Mouse (Mus musculus): Measurements from ENCODE around the gene Cdkal1. TPM values are rescaled to one million over a fixed set of nuclear protein-coding genes. Genes with fewer than 3 reads are reported as not detected.

Gene Cdkal1
- polyA plus RNA-seq, 1 experiment = 7.2 TPM

GRCm38 (mm10) chr13:29533586-29533985 lies 321.9 kb downstream of the Cdkal1 start:
- DNase-seq (ENCODE audit: low read depth) = no peak
- TF ChIP-seq POLR2A (IDR thresholded peaks at IDR 0.05; ENCODE audit: borderline replicate concordance, extremely low read depth, insufficient read depth, insufficient read length, poor library complexity, severe bottlenecking) = no peak
- no peak for TF ChIP-seq CTCF (IDR thresholded peaks at IDR 0.05; ENCODE audit: borderline replicate concordance, extremely low read depth, insufficient read depth, insufficient read length)

- no peak for DNase-seq (ENCODE audit: low read depth)
- no peak for TF ChIP-seq POLR2A (IDR thresholded peaks at IDR 0.05; ENCODE audit: borderline replicate concordance, extremely low read depth, insufficient read depth, insufficient read length, poor library complexity, severe bottlenecking)
- no peak for TF ChIP-seq CTCF (IDR thresholded peaks at IDR 0.05; ENCODE audit: borderline replicate concordance, extremely low read depth, insufficient read depth, insufficient read length)
Observed at GRCm38 (mm10) chr13:29528344-29528743, 327.1 kb downstream of the Cdkal1 start.

GRCm38 (mm10) chr13:29521321-29521720 lies 334.2 kb downstream of the Cdkal1 start:
- no peak for TF ChIP-seq CTCF (IDR thresholded peaks at IDR 0.05; ENCODE audit: borderline replicate concordance, extremely low read depth, insufficient read depth, insufficient read length)
- TF ChIP-seq POLR2A (IDR thresholded peaks at IDR 0.05; ENCODE audit: borderline replicate concordance, extremely low read depth, insufficient read depth, insufficient read length, poor library complexity, severe bottlenecking) = no peak
- no peak for DNase-seq (ENCODE audit: low read depth)

- TF ChIP-seq CTCF (IDR thresholded peaks at IDR 0.05; ENCODE audit: borderline replicate concordance, extremely low read depth, insufficient read depth, insufficient read length) = no peak
- TF ChIP-seq POLR2A (IDR thresholded peaks at IDR 0.05; ENCODE audit: borderline replicate concordance, extremely low read depth, insufficient read depth, insufficient read length, poor library complexity, severe bottlenecking) = no peak
Observed at GRCm38 (mm10) chr13:29514071-29514470, 341.4 kb downstream of the Cdkal1 start.

GRCm38 (mm10) chr13:29504861-29505568 lies 350.5 kb downstream of the Cdkal1 start:
- no peak for TF ChIP-seq POLR2A (IDR thresholded peaks at IDR 0.05; ENCODE audit: borderline replicate concordance, extremely low read depth, insufficient read depth, insufficient read length, poor library complexity, severe bottlenecking)
- TF ChIP-seq CTCF (IDR thresholded peaks at IDR 0.05; ENCODE audit: borderline replicate concordance, extremely low read depth, insufficient read depth, insufficient read length) = no peak
- no peak for DNase-seq (ENCODE audit: low read depth)

More at GRCm38 (mm10) chr13:29514071-29514470, 341.4 kb downstream of the Cdkal1 start:
- DNase-seq (ENCODE audit: low read depth) = peak; percentile 57

- DNase-seq (ENCODE audit: low read depth) = peak; percentile 76
- no peak for TF ChIP-seq POLR2A (IDR thresholded peaks at IDR 0.05; ENCODE audit: borderline replicate concordance, extremely low read depth, insufficient read depth, insufficient read length, poor library complexity, severe bottlenecking)
- no peak for TF ChIP-seq CTCF (IDR thresholded peaks at IDR 0.05; ENCODE audit: borderline replicate concordance, extremely low read depth, insufficient read depth, insufficient read length)
Observed at GRCm38 (mm10) chr13:29503147-29504044, 352.1 kb downstream of the Cdkal1 start.

- TF ChIP-seq CTCF (IDR thresholded peaks at IDR 0.05; ENCODE audit: borderline replicate concordance, extremely low read depth, insufficient read depth, insufficient read length) = no peak
- TF ChIP-seq POLR2A (IDR thresholded peaks at IDR 0.05; ENCODE audit: borderline replicate concordance, extremely low read depth, insufficient read depth, insufficient read length, poor library complexity, severe bottlenecking) = no peak
- DNase-seq (ENCODE audit: low read depth) = no peak
Observed at GRCm38 (mm10) chr13:29502481-29503146, 352.9 kb downstream of the Cdkal1 start.

- TF ChIP-seq CTCF (IDR thresholded peaks at IDR 0.05; ENCODE audit: borderline replicate concordance, extremely low read depth, insufficient read depth, insufficient read length) (no peak), POLR2A (IDR thresholded peaks at IDR 0.05; ENCODE audit: borderline replicate concordance, extremely low read depth, insufficient read depth, insufficient read length, poor library complexity, severe bottlenecking) (no peak)
- DNase-seq (ENCODE audit: low read depth) = no peak
Observed at GRCm38 (mm10) chr13:29501173-29501572, 354.3 kb downstream of the Cdkal1 start.

GRCm38 (mm10) chr13:29499750-29500149 lies 355.7 kb downstream of the Cdkal1 start:
- no peak for DNase-seq (ENCODE audit: low read depth)
- TF ChIP-seq POLR2A (IDR thresholded peaks at IDR 0.05; ENCODE audit: borderline replicate concordance, extremely low read depth, insufficient read depth, insufficient read length, poor library complexity, severe bottlenecking) = no peak
- no peak for TF ChIP-seq CTCF (IDR thresholded peaks at IDR 0.05; ENCODE audit: borderline replicate concordance, extremely low read depth, insufficient read depth, insufficient read length)

GRCm38 (mm10) chr13:29497286-29497685 lies 358.2 kb downstream of the Cdkal1 start:
- DNase-seq (ENCODE audit: low read depth) = peak; percentile 56
- TF ChIP-seq CTCF (IDR thresholded peaks at IDR 0.05; ENCODE audit: borderline replicate concordance, extremely low read depth, insufficient read depth, insufficient read length) = no peak
- no peak for TF ChIP-seq POLR2A (IDR thresholded peaks at IDR 0.05; ENCODE audit: borderline replicate concordance, extremely low read depth, insufficient read depth, insufficient read length, poor library complexity, severe bottlenecking)

GRCm38 (mm10) chr13:29490341-29490740 lies 365.1 kb downstream of the Cdkal1 start:
- DNase-seq (ENCODE audit: low read depth) = peak; percentile 72
- TF ChIP-seq POLR2A (IDR thresholded peaks at IDR 0.05; ENCODE audit: borderline replicate concordance, extremely low read depth, insufficient read depth, insufficient read length, poor library complexity, severe bottlenecking) (no peak), CTCF (IDR thresholded peaks at IDR 0.05; ENCODE audit: borderline replicate concordance, extremely low read depth, insufficient read depth, insufficient read length) (no peak)

All from brain, embryonic 14.5 days (tissue).